Mouse (Mus musculus) midbrain, postnatal 0 days (tissue): ENCODE results near the gene Sult2b1. TPM values are rescaled to one million over a fixed set of nuclear protein-coding genes. Genes with fewer than 3 reads are reported as not detected.
A peak's percentile ranks its signal among the peaks of the same experiment; 100 is the strongest.

Source experiments
- ATAC-seq: fragments of 200-750 bp; cut with Nextera tagmentation; 2 replicates; pipeline ENCODE4 v1.8.0; 2017; ENCODE audit warnings: moderate number of reproducible peaks, mild to moderate bottlenecking, moderate TSS enrichment, moderate library complexity; ENCODE audit not compliant: low FRiP score
- DNase-seq: peaks from one replicate; pipeline ENCODE4 v3.0.0-alpha.2; 2015; ENCODE audit warnings: low spot score
- H3K27ac ChIP-seq: fragments of 300-500 bp; sonication (generic); 2 replicates; pipeline ENCODE4 v1.5.1; 2014; ENCODE audit warnings: low read depth, mild to moderate bottlenecking, low read length, mixed read lengths
- H3K27me3 ChIP-seq: fragments of 300-500 bp; sonication (generic); 2 replicates; pipeline ENCODE4 v1.6.1; 2014; ENCODE audit warnings: low read length, control low read depth, mixed read lengths; ENCODE audit not compliant: insufficient read depth
- H3K36me3 ChIP-seq: fragments of 300-500 bp; sonication (generic); 2 replicates; pipeline ENCODE4 v1.6.1; 2014; ENCODE audit warnings: low read length, control low read depth, mixed read lengths; ENCODE audit not compliant: insufficient read depth
- H3K4me1 ChIP-seq: fragments of 300-500 bp; sonication (generic); 2 replicates; pipeline ENCODE4 v1.6.1; 2014; ENCODE audit warnings: mild to moderate bottlenecking, control low read depth, antibody characterized with exemption, low read length, mixed read lengths; ENCODE audit not compliant: insufficient read depth
- H3K4me2 ChIP-seq: fragments of 300-500 bp; sonication (generic); 2 replicates; pipeline ENCODE4 v1.6.1; 2014; ENCODE audit warnings: low read depth, mild to moderate bottlenecking, low read length, mixed read lengths; ENCODE audit not compliant: poor library complexity, severe bottlenecking
- H3K4me3 ChIP-seq: fragments of 300-500 bp; sonication (generic); 2 replicates; pipeline ENCODE4 v1.5.1; 2014; ENCODE audit warnings: low read depth, mild to moderate bottlenecking, low read length, moderate library complexity
- H3K9ac ChIP-seq: fragments of 300-500 bp; sonication (generic); replicated peaks from 2 replicates; pipeline ENCODE4 v1.6.1; 2014; ENCODE audit warnings: mild to moderate bottlenecking, low read length, moderate library complexity, mixed read lengths; ENCODE audit not compliant: poor library complexity, severe bottlenecking
- H3K9me3 ChIP-seq: fragments of 300-500 bp; sonication (generic); 2 replicates; pipeline ENCODE4 v1.6.1; 2016; ENCODE audit warnings: low read length, control low read depth
- CTCF ChIP-seq: IDR thresholded peaks from 2 replicates; pipeline ENCODE4 v1.5.1; 2016; ENCODE audit warnings: antibody characterized with exemption, mild to moderate bottlenecking
- WGBS: fragments of 180-500 bp; shearing (Covaris S2); extraction: QIAGEN DNeasy Blood & Tissue Kit; methylation state at CpG from one replicate; pipeline ENCODE4 v1.1.7; 2014; 5-methylcytosine and 5-hydroxymethylcytosine counted together
- polyA plus RNA-seq: library from polyadenylated mRNA; unstranded; fragments of >200 nt; fragmentation: Nextera tagmentation; extraction: Ambion mirVana; gene quantifications from 2 replicates; pipeline ENCODE4 v1.2.1, GENCODE M21; 2015
- total RNA-seq: library from RNA; depleted of rRNA; stranded (reverse); fragments of >200 nt; gene quantifications from 2 replicates; pipeline ENCODE4 v1.2.3, GENCODE M21; 2014

Gene Sult2b1
- total and polyA plus RNA-seq, 2 experiments from 2014 or later, result 5.0 to 5.6 TPM

- WGBS, result 68% methylated on average over 6 of the region's 6 CpGs
- H3K4me2 ChIP-seq, result no peak overlapping the region
- H3K27me3 ChIP-seq, result no peaks in the 10 kb centered on the region
- no peaks in the 10 kb centered on the region for H3K4me1 ChIP-seq
- no peaks in the 10 kb centered on the region for H3K36me3 ChIP-seq
- DNase-seq (no peak), ATAC-seq (no peak)
- H3K9ac ChIP-seq, result no peak overlapping the region
- TF ChIP-seq CTCF, result no peak
- no peak overlapping the region for H3K4me3 ChIP-seq
- H3K27ac ChIP-seq, result no peak overlapping the region
- H3K9me3 ChIP-seq, result no peaks in the 10 kb centered on the region
Observed at GRCm38 (mm10) chr7:45689099-45689498, 95.4 kb downstream of the Sult2b1 start.

GRCm38 (mm10) chr7:45686841-45687240 is 97.6 kb downstream of the Sult2b1 start:
- no peaks in the 10 kb centered on the region for H3K9me3 ChIP-seq
- no peak for DNase-seq
- H3K9ac ChIP-seq, result no peak overlapping the region
- no peak overlapping the region for H3K4me3 ChIP-seq
- H3K27me3 ChIP-seq, result no peaks in the 10 kb centered on the region
- H3K27ac ChIP-seq, result no peak overlapping the region
- TF ChIP-seq CTCF, result no peak
- no peak for ATAC-seq
- H3K4me2 ChIP-seq, result no peak overlapping the region
- 71% methylated on average over 3 of the region's 3 CpGs for WGBS
- no peaks in the 10 kb centered on the region for H3K36me3 ChIP-seq
- H3K4me1 ChIP-seq, result no peaks in the 10 kb centered on the region

- Histone ChIP-seq H3K27me3 (no peaks in the 10 kb centered on the region), H3K4me3 (no peak overlapping the region), H3K36me3 (no peaks in the 10 kb centered on the region), H3K9me3 (no peaks in the 10 kb centered on the region), H3K4me1 (no peaks in the 10 kb centered on the region), H3K9ac (no peak overlapping the region), H3K4me2 (no peak overlapping the region), H3K27ac (no peak overlapping the region)
- TF ChIP-seq CTCF, result no peak
- ATAC-seq, result no peak
- no peak for DNase-seq
- 65% methylated on average over 10 of the region's 10 CpGs for WGBS
Observed at GRCm38 (mm10) chr7:45685811-45686210, 98.7 kb downstream of the Sult2b1 start.

- no peaks in the 10 kb centered on the region for H3K36me3 ChIP-seq
- H3K27ac ChIP-seq, result no peak within 1 kb of the TSS
- H3K4me3 ChIP-seq, result no peak within 1 kb of the TSS
- no peaks in the 10 kb centered on the region for H3K4me1 ChIP-seq
- no peak for ATAC-seq
- no peak for DNase-seq
- no peak within 1 kb of the TSS for H3K4me2 ChIP-seq
- H3K9me3 ChIP-seq, result no peaks in the 10 kb centered on the region
- no peaks in the 10 kb centered on the region for H3K27me3 ChIP-seq
- 83% methylated on average over 7 of the region's 7 CpGs for WGBS
- no peak for TF ChIP-seq CTCF
- H3K9ac ChIP-seq, result peak within 1 kb of the TSS; percentile 24; the same call in 1 of the 2 replicates
Observed at GRCm38 (mm10) chr7:45683396-45684050, 100.9 kb downstream of the Sult2b1 start, which contains the start of gene Ntn5. Gene Ntn5 (plus strand): TSS chr7:45684022.

- Histone ChIP-seq H3K9me3 (no peaks in the 10 kb centered on the region), H3K4me3 (no peak overlapping the region), H3K9ac (no peak overlapping the region), H3K4me2 (no peak overlapping the region), H3K27ac (peak overlapping the region; percentile 38), H3K27me3 (no peaks in the 10 kb centered on the region), H3K36me3 (no peaks in the 10 kb centered on the region), H3K4me1 (no peaks in the 10 kb centered on the region)
- ATAC-seq, result peak; percentile 67
- WGBS, result 29% methylated on average over 14 of the region's 14 CpGs
- TF ChIP-seq CTCF, result peak; percentile 98
- DNase-seq, result peak; percentile 94
Observed at GRCm38 (mm10) chr7:45682144-45683126, 102.0 kb downstream of the Sult2b1 start.
